ENCODE assay signal across 10 mouse cellular contexts in genomic region chr4:62256931-62257330, GRCm38 (mm10). TPM values are rescaled to one million over a fixed set of nuclear protein-coding genes. Genes with fewer than 3 reads are reported as not detected.
DNase-seq lines count a peak whose midpoint lies in the region; ATAC-seq lines count a peak whose summit lies in the region.
"Had no signal": no experiment of that assay in that cellular context is flagged by ENCODE, and none has a peak within 500 bp of the region (broad histone marks: within the 10 kb centered on the region; RNA-seq: fewer than 3 reads in every experiment).

No protein-coding gene starts in this region.

- H3K27me3 ChIP-seq in midbrain, embryonic 10.5 days (ENCODE audit: low read depth, poor library complexity, severe bottlenecking): no peaks in the 10 kb centered on the region
- no peaks in the 10 kb centered on the region for H3K27me3 ChIP-seq in midbrain, embryonic 13.5 days
- no peaks in the 10 kb centered on the region for H3K27me3 ChIP-seq in embryonic facial prominence, embryonic 11.5 days (ENCODE audit: control insufficient read depth, insufficient read depth, low read length)
- H3K27me3 ChIP-seq: embryonic facial prominence, embryonic 15.5 days had no signal

- no peaks in the 10 kb centered on the region for H3K36me3 ChIP-seq in midbrain, embryonic 10.5 days
- no peaks in the 10 kb centered on the region for H3K36me3 ChIP-seq in midbrain, embryonic 13.5 days
- no peaks in the 10 kb centered on the region for H3K36me3 ChIP-seq in embryonic facial prominence, embryonic 11.5 days (replicated peaks; ENCODE audit: control insufficient read depth, insufficient read depth, low read depth, low read length)
- H3K36me3 ChIP-seq: embryonic facial prominence, embryonic 15.5 days had no signal

- no peak for ATAC-seq in CD4-positive, CD25-positive, alpha-beta regulatory T cell, adult 4 months
- no peak for ATAC-seq in midbrain, embryonic 13.5 days
- ATAC-seq in embryonic facial prominence, embryonic 11.5 days (replicated peaks; ENCODE audit: insufficient number of reproducible peaks, low FRiP score, low TSS enrichment, low read depth): no peak

- 31% methylated on average over 8 of the region's 8 CpGs for WGBS in midbrain, embryonic 10.5 days
- WGBS in midbrain, embryonic 13.5 days: 35% methylated on average over 8 of the region's 8 CpGs
- 31% methylated on average over 8 of the region's 8 CpGs for WGBS in embryonic facial prominence, embryonic 11.5 days

- H3K27ac ChIP-seq in midbrain, embryonic 10.5 days (replicated peaks): no peak overlapping the region
- no peak overlapping the region for H3K27ac ChIP-seq in midbrain, embryonic 13.5 days
- H3K27ac ChIP-seq in embryonic facial prominence, embryonic 11.5 days (replicated peaks; ENCODE audit: low read depth, low read length): no peak overlapping the region
- H3K27ac ChIP-seq: embryonic facial prominence, embryonic 15.5 days; liver, embryonic 14.5 days had no signal

- intact Hi-C loops in gastrocnemius, postnatal 36 days (cut with DNase I): no loop called here

- no peak overlapping the region for H3K4me2 ChIP-seq in midbrain, embryonic 13.5 days (replicated peaks)
- H3K4me2 ChIP-seq in embryonic facial prominence, embryonic 11.5 days (ENCODE audit: low read depth, low read length): no peak overlapping the region
- H3K4me2 ChIP-seq: embryonic facial prominence, embryonic 15.5 days had no signal

- H3K4me1 ChIP-seq in midbrain, embryonic 10.5 days: no peaks in the 10 kb centered on the region
- no peaks in the 10 kb centered on the region for H3K4me1 ChIP-seq in midbrain, embryonic 13.5 days (replicated peaks)
- no peaks in the 10 kb centered on the region for H3K4me1 ChIP-seq in embryonic facial prominence, embryonic 11.5 days (ENCODE audit: control insufficient read depth, insufficient read depth, low read length)
- H3K4me1 ChIP-seq: embryonic facial prominence, embryonic 15.5 days had no signal

- no peaks in the 10 kb centered on the region for H3K9me3 ChIP-seq in midbrain, embryonic 10.5 days (replicated peaks)
- no peaks in the 10 kb centered on the region for H3K9me3 ChIP-seq in midbrain, embryonic 13.5 days
- H3K9me3 ChIP-seq in embryonic facial prominence, embryonic 11.5 days (replicated peaks; ENCODE audit: control insufficient read depth, low read length): no peaks in the 10 kb centered on the region
- H3K9me3 ChIP-seq: embryonic facial prominence, embryonic 15.5 days had no signal

- peak; percentile 31 for DNase-seq in CD4-positive, CD25-positive, alpha-beta regulatory T cell, adult 2 months (ENCODE audit: low read depth, low spot score)
- DNase-seq in midbrain, embryonic 10.5 days (ENCODE audit: low spot score): peak; percentile 28
- peak; percentile 89 for DNase-seq in embryonic facial prominence, embryonic 11.5 days (ENCODE audit: low spot score)
- peak; percentile 72 for DNase-seq in retina, embryonic 14.5 days (ENCODE audit: low spot score)
- DNase-seq in layer of hippocampus, adult 11-12 months (ENCODE audit: low spot score): no peak
- DNase-seq in gastrocnemius, postnatal 36 days: no peak

- no peak overlapping the region for H3K4me3 ChIP-seq in midbrain, embryonic 10.5 days
- H3K4me3 ChIP-seq in midbrain, embryonic 13.5 days (replicated peaks): no peak overlapping the region
- H3K4me3 ChIP-seq in embryonic facial prominence, embryonic 11.5 days (ENCODE audit: low read depth, low read length): no peak overlapping the region
- H3K4me3 ChIP-seq: embryonic facial prominence, embryonic 15.5 days had no signal

- no peak overlapping the region for H3K9ac ChIP-seq in midbrain, embryonic 13.5 days (replicated peaks)
- H3K9ac ChIP-seq in embryonic facial prominence, embryonic 11.5 days (replicated peaks; ENCODE audit: low read length): no peak overlapping the region
- H3K9ac ChIP-seq: embryonic facial prominence, embryonic 15.5 days; liver, embryonic 14.5 days had no signal

RNA-seq across cellular contexts. Expression of gene Slc31a2, which starts 5.4 kb away (rescaled TPM):
- polyA plus RNA-seq in CD4-positive, CD25-positive, alpha-beta regulatory T cell, adult 4 months (2017; shearing (Covaris generic)): 10 to 100 TPM; 11.1 to 16.4 TPM
- 12.1 and 12.4 TPM in 2 replicates for polyA plus RNA-seq in midbrain, embryonic 10.5 days (2016; fragmentation: Nextera tagmentation; extraction: Ambion mirVana)
- polyA plus RNA-seq in midbrain, embryonic 13.5 days (2015; fragmentation: Nextera tagmentation; extraction: Ambion mirVana): 11.4 and 12.5 TPM in 2 replicates
- polyA plus RNA-seq in embryonic facial prominence, embryonic 11.5 days (2014; fragmentation: Nextera tagmentation; extraction: Ambion mirVana): 7.9 and 10.6 TPM in 2 replicates
- 1 to 10 TPM; 4.1 to 4.4 TPM for total RNA-seq in gastrocnemius, postnatal 36 days (2021)

RNA-seq across cellular contexts. Expression of gene Zfp37, which starts 26.1 kb away (rescaled TPM):
- polyA plus RNA-seq in CD4-positive, CD25-positive, alpha-beta regulatory T cell, adult 4 months (2017; shearing (Covaris generic)): under 1 TPM in 1 of 2 experiments, not detected in 1; 0.58 TPM
- 20.3 and 28.2 TPM in 2 replicates for polyA plus RNA-seq in midbrain, embryonic 10.5 days (2016; fragmentation: Nextera tagmentation; extraction: Ambion mirVana)
- polyA plus RNA-seq in midbrain, embryonic 13.5 days (2015; fragmentation: Nextera tagmentation; extraction: Ambion mirVana): 28.1 and 34.6 TPM in 2 replicates
- 25.6 and 28.3 TPM in 2 replicates for polyA plus RNA-seq in embryonic facial prominence, embryonic 11.5 days (2014; fragmentation: Nextera tagmentation; extraction: Ambion mirVana)
- total RNA-seq in gastrocnemius, postnatal 36 days (2021): 1 to 10 TPM in 1 of 2 experiments, under 1 TPM in 1; 0.72 to 1.2 TPM

Comparison
In these comparisons a context has a peak if more than half of its experiments do, and no peak if none do; other contexts are left out.
1. DNase-seq: peak in CD4-positive, CD25-positive, alpha-beta regulatory T cell, adult 2 months (single experiment), midbrain, embryonic 10.5 days (single experiment), embryonic facial prominence, embryonic 11.5 days (single experiment) and retina, embryonic 14.5 days (single experiment); none in layer of hippocampus, adult 11-12 months (single experiment) and gastrocnemius, postnatal 36 days (0 of 2).
2. RNA of gene Zfp37, which starts 26.1 kb away (polyA plus RNA-seq): 25.6 to 28.3 TPM in embryonic facial prominence, embryonic 11.5 days, 28.1 to 34.6 TPM in midbrain, embryonic 13.5 days and 20.3 to 28.2 TPM in midbrain, embryonic 10.5 days; 0.58 TPM in CD4-positive, CD25-positive, alpha-beta regulatory T cell, adult 4 months; every median in the first group is over 10 times any median in the second.